Mouse (Mus musculus): ENCODE results near the gene Ier2. TPM values are rescaled to one million over a fixed set of nuclear protein-coding genes. Genes with fewer than 3 reads are reported as not detected.

Ier2 gene
- polyA plus RNA-seq, 1 experiment, result 154 TPM

- TF ChIP-seq GATA1 (IDR thresholded peaks at IDR 0.05; ENCODE audit: low read length), result no peak
Measured at GRCm38 (mm10) chr8:84657680-84658079, 5.0 kb downstream of the Ier2 start.

DNA sequence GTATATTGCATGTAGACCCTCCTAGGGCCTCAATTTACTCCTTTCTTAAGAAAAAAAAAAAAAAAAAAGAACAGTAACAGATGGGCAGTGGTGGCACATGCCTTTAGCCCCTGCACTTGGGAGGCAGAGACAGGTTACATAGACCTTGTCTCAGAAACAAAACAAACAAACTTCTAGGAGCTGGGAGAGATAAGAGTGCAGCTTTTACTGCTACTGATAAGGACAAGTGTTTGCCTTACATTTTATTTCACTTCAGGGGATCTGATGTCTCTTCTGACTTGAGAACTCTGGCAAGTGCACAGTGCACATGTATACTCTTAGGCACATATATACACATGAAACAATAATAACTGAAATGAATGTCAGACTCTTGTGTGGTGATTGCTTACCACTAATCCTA, 5.4 kb downstream of the Ier2 start:
- peak; percentile 73 for TF ChIP-seq GATA1 (IDR thresholded peaks at IDR 0.05; ENCODE audit: low read length)

GRCm38 (mm10) chr8:84656641-84657126, 6.0 kb downstream of the Ier2 start:
- TF ChIP-seq GATA1 (IDR thresholded peaks at IDR 0.05; ENCODE audit: low read length), result no peak

GRCm38 (mm10) chr8:84656191-84656525, 6.5 kb downstream of the Ier2 start:
- TF ChIP-seq GATA1 (IDR thresholded peaks at IDR 0.05; ENCODE audit: low read length), result no peak

DNA sequence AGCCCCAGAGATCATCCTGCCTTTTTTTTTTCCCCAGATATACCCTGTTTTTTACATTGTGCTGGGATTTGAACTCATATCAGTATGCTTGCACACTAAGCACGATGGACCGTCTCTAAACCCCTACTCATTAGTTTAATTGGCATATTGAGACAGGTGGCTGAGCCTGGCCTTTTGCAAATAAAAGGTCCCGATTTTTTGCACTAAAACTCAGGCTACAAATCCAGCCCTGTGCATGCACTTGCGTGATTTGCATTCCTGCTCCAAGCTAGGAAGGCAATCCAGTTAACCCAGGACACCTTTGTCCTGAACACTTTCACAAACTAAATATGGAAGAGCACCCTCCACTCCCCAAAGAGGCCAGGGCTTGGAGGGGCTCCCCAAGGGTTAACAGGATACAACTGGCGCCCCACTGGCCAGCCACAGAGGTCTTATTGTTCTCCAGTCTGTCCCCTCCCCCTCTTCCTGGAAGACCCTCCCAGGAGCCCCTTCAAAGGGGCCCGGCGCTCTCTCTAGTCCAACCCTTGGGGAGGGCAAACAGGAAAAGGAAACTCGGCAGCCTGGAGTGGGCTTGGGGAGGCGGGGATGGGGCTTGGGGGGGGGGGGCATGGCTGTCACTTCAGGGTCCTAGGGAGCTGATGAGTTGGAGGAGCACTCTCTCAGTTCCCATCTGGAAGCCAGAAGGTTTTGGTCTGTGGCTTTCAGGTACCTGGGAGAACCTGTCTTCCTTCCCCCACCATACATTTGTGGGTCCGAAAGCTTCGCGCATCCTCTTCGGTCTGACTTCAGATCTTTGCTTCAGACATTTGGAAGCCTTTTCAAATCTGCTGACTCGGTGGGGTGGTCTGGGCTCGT, 7.1 kb downstream of the Ier2 start:
- TF ChIP-seq GATA1 (IDR thresholded peaks at IDR 0.05; ENCODE audit: low read length), result no peak

- TF ChIP-seq GATA1 (IDR thresholded peaks at IDR 0.05; ENCODE audit: low read length), result no peak
Measured at GRCm38 (mm10) chr8:84654597-84654996, 8.1 kb downstream of the Ier2 start.

- TF ChIP-seq GATA1 (IDR thresholded peaks at IDR 0.05; ENCODE audit: low read length), result no peak
Measured at GRCm38 (mm10) chr8:84653092-84653631, 9.5 kb downstream of the Ier2 start.

DNA sequence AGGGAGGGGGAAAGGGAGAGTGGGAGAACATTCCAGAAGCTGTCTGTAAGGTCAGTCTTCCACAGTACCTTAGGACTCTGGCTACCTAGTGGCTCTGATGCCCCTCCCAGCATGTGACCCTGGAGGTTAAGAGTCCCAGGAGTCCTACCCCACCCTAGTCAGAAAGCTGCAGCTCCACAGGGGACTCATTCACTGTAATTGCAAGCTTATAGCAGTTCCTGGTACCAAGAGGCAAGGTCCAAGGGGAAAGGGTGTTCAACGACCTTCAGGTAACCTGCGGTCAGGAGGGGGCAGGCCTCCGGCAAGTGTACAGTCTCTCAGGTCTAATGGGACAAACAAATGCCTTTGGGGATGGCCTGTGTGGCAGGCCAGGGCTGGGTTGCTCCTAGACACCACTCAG, 12.4 kb downstream of the Ier2 start:
- TF ChIP-seq GATA1 (IDR thresholded peaks at IDR 0.05; ENCODE audit: low read length), result no peak

DNA sequence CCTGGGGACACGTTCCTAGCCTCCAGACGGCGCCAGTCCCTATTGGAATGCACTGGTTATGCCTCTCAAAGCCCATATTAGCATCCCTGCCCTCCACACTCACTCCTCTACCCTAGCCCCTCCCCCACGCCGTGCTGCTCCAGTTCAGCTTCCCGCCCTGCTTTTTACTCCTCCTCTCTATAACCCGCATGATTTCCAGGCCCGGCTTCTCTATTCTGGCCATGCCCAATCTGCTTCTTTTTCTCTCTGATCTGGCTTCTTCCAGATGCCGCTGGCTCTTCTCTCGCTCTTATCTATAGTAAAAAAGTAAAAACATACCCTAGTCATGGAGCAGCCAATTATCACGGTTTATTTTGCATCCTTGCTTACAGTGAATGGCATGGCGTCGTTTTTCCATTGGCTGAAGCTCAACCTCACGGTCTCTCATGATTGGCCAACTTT, 15.2 kb downstream of the Ier2 start:
- TF ChIP-seq GATA1 (IDR thresholded peaks at IDR 0.05; ENCODE audit: low read length), result no peak

DNA sequence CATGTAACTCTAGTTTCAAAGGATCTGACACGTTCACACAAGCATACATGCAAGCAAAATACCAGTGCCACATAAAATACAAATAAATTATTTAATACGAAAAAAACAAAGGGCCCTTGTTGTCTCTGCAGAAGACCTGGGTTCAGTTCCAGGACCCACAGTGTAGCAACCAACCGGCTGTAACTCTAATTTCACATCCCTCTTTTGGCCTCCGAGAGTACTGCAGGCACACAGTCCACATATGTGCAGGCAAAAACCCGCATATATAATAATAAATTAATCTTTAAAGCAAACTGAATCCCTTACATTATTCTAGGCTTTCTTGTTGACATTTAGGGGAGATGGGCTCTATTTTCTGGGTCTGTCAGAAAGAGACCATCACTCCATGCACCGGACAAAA, 15.9 kb downstream of the Ier2 start:
- no peak for TF ChIP-seq GATA1 (IDR thresholded peaks at IDR 0.05; ENCODE audit: low read length)

DNA sequence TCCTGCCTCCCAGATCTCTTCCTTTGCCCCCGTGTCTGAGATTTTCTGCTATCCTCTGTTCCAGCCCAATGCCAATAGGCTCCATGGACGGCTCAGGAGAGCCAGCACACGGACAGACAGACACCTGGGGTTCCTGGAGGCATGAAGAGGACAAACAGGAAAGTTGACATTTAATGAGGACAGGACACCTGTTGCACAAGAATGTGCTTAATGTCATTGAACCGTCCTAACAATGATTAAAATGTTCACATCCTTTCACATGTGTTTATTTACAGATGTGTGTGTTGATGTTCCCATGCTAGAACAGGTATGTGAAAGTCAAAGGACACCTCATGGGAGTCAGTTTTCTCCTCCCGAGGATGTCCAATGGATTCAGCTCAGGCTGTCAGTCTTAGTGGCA, 19.6 kb downstream of the Ier2 start:
- no peak for TF ChIP-seq GATA1 (IDR thresholded peaks at IDR 0.05; ENCODE audit: low read length)

- TF ChIP-seq GATA1 (IDR thresholded peaks at IDR 0.05; ENCODE audit: low read length), result no peak
Measured at GRCm38 (mm10) chr8:84641578-84642361, 20.9 kb downstream of the Ier2 start.

- TF ChIP-seq GATA1 (IDR thresholded peaks at IDR 0.05; ENCODE audit: low read length), result no peak
Measured at GRCm38 (mm10) chr8:84640617-84641294, 21.9 kb downstream of the Ier2 start.

GRCm38 (mm10) chr8:84640010-84640588, 22.6 kb downstream of the Ier2 start:
- TF ChIP-seq GATA1 (IDR thresholded peaks at IDR 0.05; ENCODE audit: low read length), result no peak
